Mouse (Mus musculus): ENCODE data around the gene Etnk1. TPM values are rescaled to one million over a fixed set of nuclear protein-coding genes. Genes with fewer than 3 reads are reported as not detected.

Etnk1 gene
- polyA plus RNA-seq, 1 experiment from 2014 or later = 24.7 TPM

GRCm38 (mm10) chr6:143224057-143224456, 57.0 kb downstream of the Etnk1 start:
- Histone ChIP-seq H3K36me3 (ENCODE audit: control insufficient read depth, insufficient read depth, low read length) (no peaks in the 10 kb centered on the region), H3K4me2 (ENCODE audit: low read length) (no peak overlapping the region), H3K9ac (ENCODE audit: low read length) (no peak overlapping the region), H3K4me3 (ENCODE audit: low read depth, low read length) (no peak overlapping the region), H3K4me1 (replicated peaks; ENCODE audit: control insufficient read depth, insufficient read depth, low read length) (no peaks in the 10 kb centered on the region), H3K27me3 (replicated peaks; ENCODE audit: control insufficient read depth, insufficient read depth, low read length) (no peaks in the 10 kb centered on the region), H3K9me3 (ENCODE audit: control insufficient read depth, low read length) (no peaks in the 10 kb centered on the region), H3K27ac (ENCODE audit: low read depth) (no peak overlapping the region)
- no peak for DNase-seq (ENCODE audit: low spot score)
- ATAC-seq (replicated peaks; ENCODE audit: low FRiP score, low TSS enrichment, low read depth) = no peak
- WGBS = 63% methylated on average over 11 of the region's 11 CpGs

GRCm38 (mm10) chr6:143224885-143225284, 57.9 kb downstream of the Etnk1 start:
- no peak overlapping the region for H3K27ac ChIP-seq (ENCODE audit: low read depth)
- H3K27me3 ChIP-seq (replicated peaks; ENCODE audit: control insufficient read depth, insufficient read depth, low read length) = no peaks in the 10 kb centered on the region
- H3K36me3 ChIP-seq (ENCODE audit: control insufficient read depth, insufficient read depth, low read length) = no peaks in the 10 kb centered on the region
- no peak for ATAC-seq (replicated peaks; ENCODE audit: low FRiP score, low TSS enrichment, low read depth)
- no peak overlapping the region for H3K4me2 ChIP-seq (ENCODE audit: low read length)
- H3K9ac ChIP-seq (ENCODE audit: low read length) = no peak overlapping the region
- 85% methylated on average over 6 of the region's 6 CpGs for WGBS
- H3K9me3 ChIP-seq (ENCODE audit: control insufficient read depth, low read length) = no peaks in the 10 kb centered on the region
- no peaks in the 10 kb centered on the region for H3K4me1 ChIP-seq (replicated peaks; ENCODE audit: control insufficient read depth, insufficient read depth, low read length)
- no peak for DNase-seq (ENCODE audit: low spot score)
- no peak overlapping the region for H3K4me3 ChIP-seq (ENCODE audit: low read depth, low read length)

GRCm38 (mm10) chr6:143228696-143229095, 61.7 kb downstream of the Etnk1 start:
- no peaks in the 10 kb centered on the region for H3K36me3 ChIP-seq (ENCODE audit: control insufficient read depth, insufficient read depth, low read length)
- no peak overlapping the region for H3K9ac ChIP-seq (ENCODE audit: low read length)
- H3K4me1 ChIP-seq (replicated peaks; ENCODE audit: control insufficient read depth, insufficient read depth, low read length) = no peaks in the 10 kb centered on the region
- no peak overlapping the region for H3K4me2 ChIP-seq (ENCODE audit: low read length)
- ATAC-seq (replicated peaks; ENCODE audit: low FRiP score, low TSS enrichment, low read depth) (no peak), DNase-seq (ENCODE audit: low spot score) (no peak)
- WGBS = 68% methylated on average over 5 of the region's 5 CpGs
- H3K4me3 ChIP-seq (ENCODE audit: low read depth, low read length) = no peak overlapping the region
- H3K27ac ChIP-seq (ENCODE audit: low read depth) = no peak overlapping the region
- no peaks in the 10 kb centered on the region for H3K9me3 ChIP-seq (ENCODE audit: control insufficient read depth, low read length)
- H3K27me3 ChIP-seq (replicated peaks; ENCODE audit: control insufficient read depth, insufficient read depth, low read length) = no peaks in the 10 kb centered on the region

- no peak overlapping the region for H3K27ac ChIP-seq (ENCODE audit: low read depth)
- 48% methylated on average over 8 of the region's 8 CpGs for WGBS
- H3K4me1 ChIP-seq (replicated peaks; ENCODE audit: control insufficient read depth, insufficient read depth, low read length) = no peaks in the 10 kb centered on the region
- no peak overlapping the region for H3K9ac ChIP-seq (ENCODE audit: low read length)
- no peaks in the 10 kb centered on the region for H3K9me3 ChIP-seq (ENCODE audit: control insufficient read depth, low read length)
- H3K27me3 ChIP-seq (replicated peaks; ENCODE audit: control insufficient read depth, insufficient read depth, low read length) = no peaks in the 10 kb centered on the region
- no peak overlapping the region for H3K4me2 ChIP-seq (ENCODE audit: low read length)
- no peak for DNase-seq (ENCODE audit: low spot score)
- H3K4me3 ChIP-seq (ENCODE audit: low read depth, low read length) = no peak overlapping the region
- no peak for ATAC-seq (replicated peaks; ENCODE audit: low FRiP score, low TSS enrichment, low read depth)
- no peaks in the 10 kb centered on the region for H3K36me3 ChIP-seq (ENCODE audit: control insufficient read depth, insufficient read depth, low read length)
Observed at GRCm38 (mm10) chr6:143229906-143230305, 62.9 kb downstream of the Etnk1 start.

GRCm38 (mm10) chr6:143230888-143231287, 63.9 kb downstream of the Etnk1 start:
- Histone ChIP-seq H3K9ac (ENCODE audit: low read length) (no peak overlapping the region), H3K4me2 (ENCODE audit: low read length) (no peak overlapping the region), H3K27ac (ENCODE audit: low read depth) (no peak overlapping the region), H3K9me3 (ENCODE audit: control insufficient read depth, low read length) (no peaks in the 10 kb centered on the region), H3K27me3 (replicated peaks; ENCODE audit: control insufficient read depth, insufficient read depth, low read length) (no peaks in the 10 kb centered on the region), H3K4me1 (replicated peaks; ENCODE audit: control insufficient read depth, insufficient read depth, low read length) (no peaks in the 10 kb centered on the region), H3K4me3 (ENCODE audit: low read depth, low read length) (no peak overlapping the region), H3K36me3 (ENCODE audit: control insufficient read depth, insufficient read depth, low read length) (no peaks in the 10 kb centered on the region)
- WGBS = 74% methylated on average over 2 of the region's 2 CpGs
- DNase-seq (ENCODE audit: low spot score) (no peak), ATAC-seq (replicated peaks; ENCODE audit: low FRiP score, low TSS enrichment, low read depth) (no peak)

GRCm38 (mm10) chr6:143232718-143233117, 65.7 kb downstream of the Etnk1 start:
- no peaks in the 10 kb centered on the region for H3K27me3 ChIP-seq (replicated peaks; ENCODE audit: control insufficient read depth, insufficient read depth, low read length)
- H3K9me3 ChIP-seq (ENCODE audit: control insufficient read depth, low read length) = no peaks in the 10 kb centered on the region
- DNase-seq (ENCODE audit: low spot score) = no peak
- no peak overlapping the region for H3K4me3 ChIP-seq (ENCODE audit: low read depth, low read length)
- H3K9ac ChIP-seq (ENCODE audit: low read length) = no peak overlapping the region
- WGBS = 91% methylated on average over 11 of the region's 11 CpGs
- H3K36me3 ChIP-seq (ENCODE audit: control insufficient read depth, insufficient read depth, low read length) = no peaks in the 10 kb centered on the region
- no peak overlapping the region for H3K27ac ChIP-seq (ENCODE audit: low read depth)
- no peak overlapping the region for H3K4me2 ChIP-seq (ENCODE audit: low read length)
- ATAC-seq (replicated peaks; ENCODE audit: low FRiP score, low TSS enrichment, low read depth) = no peak
- no peaks in the 10 kb centered on the region for H3K4me1 ChIP-seq (replicated peaks; ENCODE audit: control insufficient read depth, insufficient read depth, low read length)

- no peak for ATAC-seq (replicated peaks; ENCODE audit: low FRiP score, low TSS enrichment, low read depth)
- 80% methylated on average over 8 of the region's 8 CpGs for WGBS
Observed at GRCm38 (mm10) chr6:143234868-143235267, 67.8 kb downstream of the Etnk1 start.

GRCm38 (mm10) chr6:143239362-143240074, 72.5 kb downstream of the Etnk1 start:
- H3K36me3 ChIP-seq (ENCODE audit: control insufficient read depth, insufficient read depth, low read length) = no peaks in the 10 kb centered on the region
- H3K4me1 ChIP-seq (replicated peaks; ENCODE audit: control insufficient read depth, insufficient read depth, low read length) = no peaks in the 10 kb centered on the region
- H3K9me3 ChIP-seq (ENCODE audit: control insufficient read depth, low read length) = no peaks in the 10 kb centered on the region
- DNase-seq (ENCODE audit: low spot score) = no peak
- no peak for ATAC-seq (replicated peaks; ENCODE audit: low FRiP score, low TSS enrichment, low read depth)
- no peaks in the 10 kb centered on the region for H3K27me3 ChIP-seq (replicated peaks; ENCODE audit: control insufficient read depth, insufficient read depth, low read length)
- H3K27ac ChIP-seq (ENCODE audit: low read depth) = no peak overlapping the region
- H3K4me3 ChIP-seq (ENCODE audit: low read depth, low read length) = no peak overlapping the region
- H3K9ac ChIP-seq (ENCODE audit: low read length) = no peak overlapping the region
- 81% methylated on average over 21 of the region's 21 CpGs for WGBS
- no peak overlapping the region for H3K4me2 ChIP-seq (ENCODE audit: low read length)

More at GRCm38 (mm10) chr6:143234868-143235267, 67.8 kb downstream of the Etnk1 start:
- H3K27ac ChIP-seq (ENCODE audit: low read depth) = no peak overlapping the region
- H3K4me1 ChIP-seq (replicated peaks; ENCODE audit: control insufficient read depth, insufficient read depth, low read length) = no peaks in the 10 kb centered on the region
- no peaks in the 10 kb centered on the region for H3K9me3 ChIP-seq (ENCODE audit: control insufficient read depth, low read length)
- no peak overlapping the region for H3K4me2 ChIP-seq (ENCODE audit: low read length)
- H3K9ac ChIP-seq (ENCODE audit: low read length) = no peak overlapping the region
- DNase-seq (ENCODE audit: low spot score) = no peak
- H3K4me3 ChIP-seq (ENCODE audit: low read depth, low read length) = no peak overlapping the region
- H3K36me3 ChIP-seq (ENCODE audit: control insufficient read depth, insufficient read depth, low read length) = no peaks in the 10 kb centered on the region
- H3K27me3 ChIP-seq (replicated peaks; ENCODE audit: control insufficient read depth, insufficient read depth, low read length) = no peaks in the 10 kb centered on the region

GRCm38 (mm10) chr6:143243191-143243590, 76.2 kb downstream of the Etnk1 start:
- no peak for DNase-seq (ENCODE audit: low spot score)
- H3K4me3 ChIP-seq (ENCODE audit: low read depth, low read length) = no peak overlapping the region
- H3K27ac ChIP-seq (ENCODE audit: low read depth) = no peak overlapping the region
- ATAC-seq (replicated peaks; ENCODE audit: low FRiP score, low TSS enrichment, low read depth) = no peak
- no peak overlapping the region for H3K4me2 ChIP-seq (ENCODE audit: low read length)
- no peak overlapping the region for H3K9ac ChIP-seq (ENCODE audit: low read length)
- no peaks in the 10 kb centered on the region for H3K27me3 ChIP-seq (replicated peaks; ENCODE audit: control insufficient read depth, insufficient read depth, low read length)
- WGBS = 64% methylated on average over 5 of the region's 5 CpGs
- no peaks in the 10 kb centered on the region for H3K4me1 ChIP-seq (replicated peaks; ENCODE audit: control insufficient read depth, insufficient read depth, low read length)
- no peaks in the 10 kb centered on the region for H3K9me3 ChIP-seq (ENCODE audit: control insufficient read depth, low read length)
- H3K36me3 ChIP-seq (ENCODE audit: control insufficient read depth, insufficient read depth, low read length) = no peaks in the 10 kb centered on the region
